Mouse (Mus musculus): ENCODE data around the gene Prkaa1. TPM values are rescaled to one million over a fixed set of nuclear protein-coding genes. Genes with fewer than 3 reads are reported as not detected.

Gene Prkaa1
- polyA plus RNA-seq, 1 experiment from 2014 or later, result 16.5 TPM

DNA sequence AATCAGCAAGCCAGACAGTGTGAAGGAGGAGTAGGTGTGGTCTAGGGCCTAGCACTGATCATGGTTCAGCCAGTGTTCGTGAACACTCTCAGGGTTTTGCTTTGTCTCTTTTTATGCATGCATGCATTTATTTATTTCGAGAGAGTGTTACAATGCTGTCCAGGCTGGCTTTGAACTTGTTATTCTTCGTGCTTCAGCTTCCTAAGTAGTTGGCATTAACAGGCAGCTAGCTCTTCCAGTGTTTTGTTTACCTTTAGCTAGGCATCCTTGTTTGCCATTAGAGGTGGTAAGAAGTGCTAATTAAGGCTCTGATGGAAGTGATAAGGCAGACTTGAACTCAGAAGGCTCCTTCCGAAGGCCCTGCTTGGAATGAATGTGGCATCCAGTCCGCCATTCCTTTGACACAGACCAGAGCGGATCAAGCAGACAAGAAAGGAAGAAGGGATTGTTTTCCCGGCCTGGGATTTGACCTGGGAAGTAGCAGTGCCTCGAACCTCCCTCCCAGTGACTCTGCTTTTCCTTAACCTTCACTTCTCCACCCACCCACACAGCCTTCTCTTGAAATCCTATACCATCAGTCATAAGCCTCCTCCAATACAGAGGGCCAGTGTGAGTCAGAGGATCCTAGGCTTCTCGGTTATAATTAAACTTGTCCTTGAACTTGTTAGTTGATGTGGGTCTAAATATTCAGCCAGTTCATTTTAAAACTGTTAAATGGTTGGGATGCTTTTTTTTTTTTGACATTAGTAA, 1.7 kb downstream of the Prkaa1 start:
- no peaks in the 10 kb centered on the region for H3K9me3 ChIP-seq
- peaks cover 2% of the 10 kb centered on the region; the same call in 1 of the 2 replicates for H3K36me3 ChIP-seq
- H3K9ac ChIP-seq, result peak overlapping the region; percentile 94
- ATAC-seq (ENCODE audit: extremely low read depth, insufficient number of reproducible peaks, low FRiP score, low TSS enrichment), result no peak
- WGBS, result 27% methylated on average over 9 of the region's 9 CpGs
- no peak overlapping the region; the same call in 1 of the 2 replicates for H3K27ac ChIP-seq (replicated peaks)
- peak overlapping the region; percentile 88 for H3K4me2 ChIP-seq
- peaks cover 39% of the 10 kb centered on the region for H3K4me1 ChIP-seq
- no peaks in the 10 kb centered on the region for H3K27me3 ChIP-seq (replicated peaks)
- peak overlapping the region; percentile 95 for H3K4me3 ChIP-seq

DNA sequence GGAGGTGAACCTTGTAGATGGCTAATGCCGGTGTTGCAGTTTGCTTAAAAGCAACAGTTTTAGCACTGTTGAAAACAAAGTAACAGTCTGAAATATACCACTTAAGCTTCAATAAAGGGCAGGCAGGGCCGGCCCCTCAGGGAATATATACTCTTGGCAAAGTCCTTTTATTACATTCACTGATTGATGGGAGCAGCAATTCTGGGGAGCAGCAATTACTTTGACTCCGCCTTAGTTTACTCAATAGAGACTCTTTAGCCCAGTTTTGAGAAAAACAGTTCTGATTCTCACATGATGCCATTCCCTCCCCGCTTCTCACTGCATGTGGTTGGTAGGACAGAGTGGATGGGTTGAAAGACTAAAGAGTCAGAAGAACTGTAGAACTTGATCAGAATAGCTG, 5.5 kb downstream of the Prkaa1 start:
- H3K27me3 ChIP-seq (replicated peaks), result no peaks in the 10 kb centered on the region
- H3K4me2 ChIP-seq, result no peak overlapping the region
- no peaks in the 10 kb centered on the region for H3K9me3 ChIP-seq
- no peak overlapping the region for H3K4me3 ChIP-seq
- H3K27ac ChIP-seq (replicated peaks), result no peak overlapping the region
- WGBS, result 80% methylated on average over 4 of the region's 4 CpGs
- H3K4me1 ChIP-seq, result peaks cover 37% of the 10 kb centered on the region
- no peak for ATAC-seq (ENCODE audit: extremely low read depth, insufficient number of reproducible peaks, low FRiP score, low TSS enrichment)
- no peak overlapping the region for H3K9ac ChIP-seq
- peaks cover 2% of the 10 kb centered on the region; the same call in 1 of the 2 replicates for H3K36me3 ChIP-seq

DNA sequence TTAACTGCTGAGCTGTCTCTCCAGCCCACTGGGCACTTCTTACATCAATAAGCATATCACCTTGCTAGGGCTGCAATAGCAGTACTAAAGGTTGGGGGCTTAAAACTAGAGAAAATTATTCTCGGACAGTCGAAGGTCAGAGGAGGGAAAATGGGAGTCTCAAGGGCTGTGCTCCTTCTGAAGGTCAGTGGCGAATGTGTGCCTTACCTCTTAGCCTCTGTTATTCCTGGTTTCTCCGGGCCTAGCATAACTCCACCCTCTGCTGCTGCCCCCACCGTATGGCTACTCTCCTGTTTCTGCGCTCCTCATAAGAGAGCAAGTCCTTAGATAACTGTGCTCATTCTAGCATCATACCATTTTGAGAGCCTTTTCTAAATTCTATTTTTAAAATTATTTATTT, 8.5 kb downstream of the Prkaa1 start:
- Histone ChIP-seq H3K27ac (replicated peaks) (no peak overlapping the region), H3K27me3 (replicated peaks) (no peaks in the 10 kb centered on the region), H3K9me3 (no peaks in the 10 kb centered on the region), H3K36me3 (0 out of 2 replicates have a peak, but pooled peaks cover 2% of the 10 kb centered on the region), H3K9ac (no peak overlapping the region), H3K4me3 (no peak overlapping the region), H3K4me1 (peaks cover 37% of the 10 kb centered on the region), H3K4me2 (no peak overlapping the region)
- no peak for ATAC-seq (ENCODE audit: extremely low read depth, insufficient number of reproducible peaks, low FRiP score, low TSS enrichment)
- WGBS, result 84% methylated on average over 6 of the region's 6 CpGs

DNA sequence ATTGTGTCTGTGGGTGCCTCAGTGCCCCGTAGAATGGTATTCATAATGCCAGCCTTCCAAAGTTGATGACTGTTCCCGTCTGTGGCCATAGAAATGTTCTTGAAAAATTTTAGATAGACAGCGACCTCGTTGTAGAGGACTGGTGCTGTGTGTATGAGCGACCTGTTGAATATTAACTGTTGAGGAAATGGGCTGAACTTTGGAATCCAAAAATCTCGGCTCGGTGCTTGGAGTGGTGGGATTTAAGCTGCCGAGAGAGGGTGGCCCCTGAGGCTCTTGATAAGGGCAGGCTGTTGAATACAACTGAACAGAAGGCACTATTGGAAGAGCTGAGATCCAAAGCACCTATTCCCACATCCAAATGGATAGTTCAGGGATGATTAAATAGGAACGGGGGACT, 11.0 kb downstream of the Prkaa1 start:
- Histone ChIP-seq H3K27ac (replicated peaks) (no peak overlapping the region), H3K4me3 (no peak overlapping the region), H3K9ac (no peak overlapping the region), H3K36me3 (no peaks in the 10 kb centered on the region), H3K4me1 (peaks cover 35% of the 10 kb centered on the region), H3K27me3 (replicated peaks) (no peaks in the 10 kb centered on the region), H3K9me3 (no peaks in the 10 kb centered on the region), H3K4me2 (0 out of 2 replicates have a peak overlapping the region, but pooled peaks have one; percentile 12)
- WGBS, result 52% methylated on average over 9 of the region's 9 CpGs
- ATAC-seq (ENCODE audit: extremely low read depth, insufficient number of reproducible peaks, low FRiP score, low TSS enrichment), result no peak

DNA sequence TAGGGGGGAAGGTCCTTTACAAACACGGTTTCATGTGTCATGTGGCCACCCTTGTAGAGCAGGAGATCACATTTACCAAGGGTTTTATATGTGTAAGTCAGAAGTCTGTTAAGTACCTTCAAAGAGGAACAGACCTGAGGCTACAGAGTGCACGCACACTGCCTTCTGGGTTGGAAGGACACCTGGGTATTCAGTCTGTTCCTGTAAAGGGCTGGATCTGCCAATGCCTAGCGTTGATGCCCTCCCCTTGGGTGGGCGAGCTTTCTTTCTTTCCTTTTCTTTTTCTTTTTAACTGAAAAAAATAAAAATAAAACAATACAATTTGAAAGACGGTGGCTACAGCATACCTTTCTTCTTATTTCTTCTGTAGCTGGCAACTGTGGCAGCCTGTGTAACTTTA, 11.4 kb downstream of the Prkaa1 start:
- H3K9me3 ChIP-seq, result no peaks in the 10 kb centered on the region
- no peak overlapping the region for H3K27ac ChIP-seq (replicated peaks)
- H3K36me3 ChIP-seq, result no peaks in the 10 kb centered on the region
- H3K4me2 ChIP-seq, result no peak overlapping the region
- no peak overlapping the region for H3K4me3 ChIP-seq
- no peaks in the 10 kb centered on the region for H3K27me3 ChIP-seq (replicated peaks)
- peaks cover 32% of the 10 kb centered on the region for H3K4me1 ChIP-seq
- H3K9ac ChIP-seq, result no peak overlapping the region
- 80% methylated on average over 5 of the region's 5 CpGs for WGBS
- no peak for ATAC-seq (ENCODE audit: extremely low read depth, insufficient number of reproducible peaks, low FRiP score, low TSS enrichment)

DNA sequence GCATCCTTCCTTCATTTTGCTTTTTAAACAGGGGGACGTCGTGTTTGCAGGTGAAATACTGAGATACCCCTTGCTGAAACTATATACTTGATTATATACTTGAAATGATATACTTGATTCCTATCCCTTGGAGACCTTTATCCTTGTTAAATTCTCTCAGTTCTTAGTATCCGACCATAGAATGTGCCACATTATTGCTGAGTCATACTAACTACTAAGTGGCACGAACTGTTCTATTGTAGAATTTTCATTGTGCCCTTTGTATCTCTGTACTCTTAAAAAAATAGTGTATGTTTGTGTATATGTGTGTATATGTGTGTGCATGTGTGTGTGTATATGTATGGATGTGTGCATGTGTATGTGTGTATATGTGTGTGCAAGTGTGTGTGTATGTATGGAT, 12.7 kb downstream of the Prkaa1 start:
- Histone ChIP-seq H3K27me3 (replicated peaks) (no peaks in the 10 kb centered on the region), H3K9me3 (no peaks in the 10 kb centered on the region), H3K4me1 (peaks cover 32% of the 10 kb centered on the region), H3K9ac (no peak overlapping the region), H3K4me3 (no peak overlapping the region), H3K36me3 (peaks cover 7% of the 10 kb centered on the region), H3K4me2 (no peak overlapping the region), H3K27ac (replicated peaks) (no peak overlapping the region)
- ATAC-seq (ENCODE audit: extremely low read depth, insufficient number of reproducible peaks, low FRiP score, low TSS enrichment), result no peak
- 84% methylated on average over 4 of the region's 4 CpGs for WGBS

DNA sequence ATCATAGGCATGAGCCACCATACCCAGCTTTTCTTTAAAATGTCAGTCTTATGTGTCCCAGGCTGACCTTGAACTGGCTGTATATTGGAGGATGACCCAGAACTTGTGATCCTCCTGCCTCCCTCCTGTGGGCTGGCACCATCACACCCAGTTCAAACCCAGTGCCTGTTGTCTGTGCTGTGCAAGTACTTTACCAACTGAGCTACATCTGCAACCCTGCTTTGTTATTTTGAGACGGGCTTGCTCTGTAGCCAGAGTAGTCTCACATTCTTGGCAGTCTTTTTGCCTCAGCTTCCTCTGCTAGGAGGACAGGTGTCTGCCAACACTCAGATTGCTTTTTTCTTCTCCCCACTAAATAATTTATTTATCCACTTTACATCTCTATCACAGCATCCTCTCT, 13.7 kb downstream of the Prkaa1 start:
- H3K4me3 ChIP-seq, result no peak overlapping the region
- no peaks in the 10 kb centered on the region for H3K9me3 ChIP-seq
- H3K27ac ChIP-seq (replicated peaks), result no peak overlapping the region
- H3K9ac ChIP-seq, result no peak overlapping the region
- H3K4me2 ChIP-seq, result no peak overlapping the region
- 42% methylated on average over 1 of the region's 1 CpGs for WGBS
- H3K36me3 ChIP-seq, result peaks cover 13% of the 10 kb centered on the region
- peaks cover 32% of the 10 kb centered on the region for H3K4me1 ChIP-seq
- no peaks in the 10 kb centered on the region for H3K27me3 ChIP-seq (replicated peaks)
- ATAC-seq (ENCODE audit: extremely low read depth, insufficient number of reproducible peaks, low FRiP score, low TSS enrichment), result no peak

DNA sequence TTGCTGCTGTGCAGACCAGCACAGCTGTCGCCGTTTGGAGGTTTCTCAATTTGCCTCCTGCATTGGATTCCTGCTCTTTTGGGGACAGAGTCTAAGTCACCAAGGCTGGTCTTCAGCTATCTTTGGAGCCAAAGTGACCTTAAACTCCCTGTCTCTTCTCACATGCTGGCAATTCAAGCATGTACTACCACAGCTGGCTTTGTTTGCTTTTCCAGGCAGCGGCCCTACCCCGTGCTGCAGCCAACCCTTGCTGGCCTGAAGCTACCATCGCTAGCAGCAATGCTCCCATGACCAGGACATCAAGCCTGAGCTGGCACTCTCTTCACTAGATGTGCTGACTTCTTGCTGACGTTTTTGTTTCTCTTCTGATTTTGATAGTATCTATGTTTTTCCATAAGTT, 15.2 kb downstream of the Prkaa1 start:
- no peak overlapping the region for H3K9ac ChIP-seq
- peaks cover 26% of the 10 kb centered on the region for H3K36me3 ChIP-seq
- WGBS, result 65% methylated on average over 6 of the region's 6 CpGs
- no peaks in the 10 kb centered on the region for H3K9me3 ChIP-seq
- peaks cover 32% of the 10 kb centered on the region for H3K4me1 ChIP-seq
- ATAC-seq (ENCODE audit: extremely low read depth, insufficient number of reproducible peaks, low FRiP score, low TSS enrichment), result no peak
- H3K4me3 ChIP-seq, result no peak overlapping the region
- no peak overlapping the region for H3K27ac ChIP-seq (replicated peaks)
- H3K4me2 ChIP-seq, result no peak overlapping the region
- no peaks in the 10 kb centered on the region for H3K27me3 ChIP-seq (replicated peaks)

DNA sequence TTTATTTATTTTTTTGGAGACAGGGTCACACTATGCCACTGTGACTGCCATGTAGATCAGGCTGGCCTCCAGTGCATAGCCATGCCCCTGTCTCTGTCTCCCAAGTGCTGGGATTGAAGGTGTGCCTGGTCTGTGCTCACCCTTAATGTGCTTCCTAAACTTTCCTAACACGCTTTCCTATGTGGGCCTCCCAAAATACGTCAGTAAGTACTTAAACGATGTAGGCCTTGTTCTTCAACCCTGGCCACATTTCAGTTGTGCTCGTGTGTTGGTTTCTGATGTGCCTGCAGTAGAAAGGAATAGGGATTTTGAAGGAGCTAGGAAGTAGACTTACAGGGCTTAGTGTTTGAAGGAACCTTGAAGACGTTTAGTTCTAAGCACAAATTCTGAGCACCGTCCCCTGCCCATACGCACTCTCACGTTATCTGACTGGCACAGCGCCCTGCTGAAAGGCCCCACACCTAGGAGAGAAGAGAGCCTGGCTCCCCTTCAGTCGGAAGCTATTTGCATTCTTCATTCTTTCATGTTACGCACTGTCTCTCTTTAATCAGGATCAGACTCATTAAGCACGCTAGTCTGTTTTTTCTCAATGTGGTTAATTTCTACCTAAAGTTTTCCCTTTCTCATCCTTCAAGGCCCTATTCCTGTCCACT, 21.6 kb downstream of the Prkaa1 start:
- WGBS, result 75% methylated on average over 12 of the region's 12 CpGs
- H3K36me3 ChIP-seq, result peaks cover 82% of the 10 kb centered on the region
- H3K27me3 ChIP-seq (replicated peaks), result no peaks in the 10 kb centered on the region

DNA sequence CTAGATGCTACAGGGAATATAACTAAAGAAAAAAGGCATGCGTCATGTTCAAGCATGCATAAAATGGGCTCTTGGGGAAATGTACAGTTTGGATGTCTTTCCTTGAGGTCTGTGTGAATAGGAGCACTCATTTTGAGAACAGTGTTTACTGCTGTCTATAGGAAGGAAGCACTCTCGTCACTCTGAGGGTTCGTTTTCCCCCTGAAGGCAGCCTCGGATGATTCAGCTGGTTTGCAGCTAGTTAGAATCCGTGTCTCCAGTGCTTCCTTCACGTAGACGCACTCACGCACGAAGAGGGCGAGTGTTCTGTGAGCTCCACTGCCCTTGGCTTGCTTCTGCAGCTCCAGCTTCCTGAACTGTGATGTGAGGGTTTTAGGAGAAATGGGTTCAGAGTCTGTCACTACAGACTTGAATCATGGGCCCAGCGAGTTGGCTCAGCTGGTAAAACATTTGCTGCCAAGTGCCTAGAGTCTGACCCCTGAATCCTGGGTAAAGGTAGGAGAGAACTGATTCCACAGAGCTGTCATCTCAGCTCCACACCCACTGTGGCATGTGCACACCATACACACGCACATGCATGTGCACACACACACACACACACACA, 29.7 kb downstream of the Prkaa1 start:
- H3K4me1 ChIP-seq, result 0 out of 2 replicates have a peak, but pooled peaks cover 1% of the 10 kb centered on the region
- H3K9me3 ChIP-seq, result no peaks in the 10 kb centered on the region
- H3K4me3 ChIP-seq, result no peak overlapping the region
- WGBS, result 89% methylated on average over 12 of the region's 12 CpGs
- no peaks in the 10 kb centered on the region for H3K27me3 ChIP-seq (replicated peaks)
- H3K9ac ChIP-seq, result no peak overlapping the region
- H3K27ac ChIP-seq (replicated peaks), result no peak overlapping the region
- H3K4me2 ChIP-seq, result no peak overlapping the region
- peaks cover 86% of the 10 kb centered on the region for H3K36me3 ChIP-seq
- ATAC-seq (ENCODE audit: extremely low read depth, insufficient number of reproducible peaks, low FRiP score, low TSS enrichment), result no peak

More for the DNA sequence above, 21.6 kb downstream of the Prkaa1 start:
- Histone ChIP-seq H3K4me2 (no peak overlapping the region), H3K9me3 (no peaks in the 10 kb centered on the region), H3K27ac (replicated peaks) (no peak overlapping the region), H3K4me1 (0 out of 2 replicates have a peak, but pooled peaks cover 3% of the 10 kb centered on the region), H3K9ac (no peak overlapping the region), H3K4me3 (no peak overlapping the region)
- no peak for ATAC-seq (ENCODE audit: extremely low read depth, insufficient number of reproducible peaks, low FRiP score, low TSS enrichment)

DNA sequence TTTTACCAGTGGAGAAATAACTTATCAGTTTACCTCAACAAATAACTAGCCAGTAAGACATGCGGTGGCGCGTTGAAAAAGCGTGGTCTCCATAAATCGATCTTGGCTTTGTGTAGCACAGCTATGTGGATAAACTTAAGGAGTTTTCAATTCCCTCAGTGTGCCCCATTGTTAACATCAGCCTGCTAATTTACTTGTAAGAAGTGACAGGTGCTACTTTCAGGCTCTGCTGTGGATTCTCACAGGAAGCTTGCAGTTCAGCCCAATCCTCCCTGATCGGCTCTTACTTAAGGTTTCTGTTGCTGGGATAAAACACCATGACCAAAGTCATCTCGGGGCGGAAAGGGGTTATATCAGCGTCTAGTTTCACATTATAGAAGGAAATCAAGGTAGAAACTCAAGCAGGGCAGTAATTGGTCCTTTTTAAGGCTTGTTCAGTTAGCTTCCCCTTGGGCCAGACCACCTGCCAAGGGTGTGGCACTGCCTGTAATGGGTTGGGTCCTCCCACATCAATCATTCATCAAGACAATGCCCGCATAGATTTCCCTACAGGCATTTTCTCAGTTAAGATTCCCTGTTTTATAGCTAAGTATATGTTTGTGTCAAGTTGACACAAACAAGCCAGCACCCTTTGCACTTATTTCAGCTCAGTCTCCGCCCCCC, 41.1 kb downstream of the Prkaa1 start:
- H3K4me2 ChIP-seq, result peak overlapping the region; percentile 87
- peak overlapping the region; percentile 91 for H3K9ac ChIP-seq
- peak overlapping the region; percentile 83 for H3K27ac ChIP-seq (replicated peaks)
- H3K4me1 ChIP-seq, result peaks cover 20% of the 10 kb centered on the region
- ATAC-seq (ENCODE audit: extremely low read depth, insufficient number of reproducible peaks, low FRiP score, low TSS enrichment), result no peak
- H3K27me3 ChIP-seq (replicated peaks), result no peaks in the 10 kb centered on the region
- WGBS, result 45% methylated on average over 10 of the region's 11 CpGs
- H3K9me3 ChIP-seq, result no peaks in the 10 kb centered on the region
- H3K4me3 ChIP-seq, result peak overlapping the region; percentile 97
- peaks cover 17% of the 10 kb centered on the region for H3K36me3 ChIP-seq
